Mouse (Mus musculus) hindbrain, embryonic 14.5 days (tissue): ENCODE measurements around the gene Olfr459. TPM values are rescaled to one million over a fixed set of nuclear protein-coding genes. Genes with fewer than 3 reads are reported as not detected.

Experiments used
- ATAC-seq: fragments of 200-750 bp; cut with Nextera tagmentation; 2 replicates; pipeline ENCODE4 v1.8.0; 2017; ENCODE audit warnings: moderate number of reproducible peaks, mild to moderate bottlenecking, moderate TSS enrichment, moderate library complexity; ENCODE audit not compliant: low FRiP score
- DNase-seq: peaks from one replicate; pipeline ENCODE4 v3.0.0-alpha.2; 2015; ENCODE audit warnings: low spot score
- H3K27ac ChIP-seq: fragments of 300-500 bp; sonication (generic); 2 replicates; pipeline ENCODE4 v1.5.1; 2014; ENCODE audit warnings: mild to moderate bottlenecking, moderate library complexity
- H3K27me3 ChIP-seq: fragments of 300-500 bp; sonication (generic); 2 replicates; pipeline ENCODE4 v1.6.1; 2014; ENCODE audit warnings: mild to moderate bottlenecking, low read length, mixed read lengths; ENCODE audit not compliant: control insufficient read depth, insufficient read depth
- H3K36me3 ChIP-seq: fragments of 300-500 bp; sonication (generic); replicated peaks from 2 replicates; pipeline ENCODE4 v1.6.1; 2014; ENCODE audit not compliant: control insufficient read depth, insufficient read depth
- H3K4me1 ChIP-seq: fragments of 300-500 bp; sonication (generic); replicated peaks from 2 replicates; pipeline ENCODE4 v1.6.1; 2014; ENCODE audit warnings: antibody characterized with exemption, low read length, mixed read lengths; ENCODE audit not compliant: control insufficient read depth, insufficient read depth
- H3K4me2 ChIP-seq: fragments of 300-500 bp; sonication (generic); replicated peaks from 2 replicates; pipeline ENCODE4 v1.6.1; 2014; ENCODE audit warnings: mild to moderate bottlenecking, moderate library complexity
- H3K4me3 ChIP-seq: fragments of 300-500 bp; sonication (generic); replicated peaks from 2 replicates; pipeline ENCODE4 v1.5.1; 2014; ENCODE audit warnings: mild to moderate bottlenecking, low read length
- H3K9ac ChIP-seq: fragments of 300-500 bp; sonication (generic); 2 replicates; pipeline ENCODE4 v1.6.1; 2014
- H3K9me3 ChIP-seq: fragments of 300-500 bp; sonication (generic); 2 replicates; pipeline ENCODE4 v1.6.1; 2016; ENCODE audit warnings: low read length; ENCODE audit not compliant: control insufficient read depth
- WGBS: fragments of 180-500 bp; shearing (Covaris S2); extraction: QIAGEN DNeasy Blood & Tissue Kit; methylation state at CpG from one replicate; pipeline ENCODE4 v1.1.7; 2014; 5-methylcytosine and 5-hydroxymethylcytosine counted together
- polyA plus RNA-seq: library from polyadenylated mRNA; unstranded; fragments of >200 nt; fragmentation: Nextera tagmentation; extraction: Ambion mirVana; gene quantifications from 2 replicates; pipeline ENCODE4 v1.2.1, GENCODE M21; 2014

Olfr459 gene
- not detected in 2 replicates for polyA plus RNA-seq

GRCm38 (mm10) chr6:41775077-41775476, at the start of gene Olfr459:
TSS of gene Olfr459 (minus strand) at chr6:41775177.
- Histone ChIP-seq H3K27me3 (no peaks in the 10 kb centered on the region), H3K36me3 (no peaks in the 10 kb centered on the region), H3K4me2 (no peak within 1 kb of the TSS), H3K4me1 (no peaks in the 10 kb centered on the region), H3K9ac (no peak within 1 kb of the TSS), H3K9me3 (no peaks in the 10 kb centered on the region), H3K27ac (no peak within 1 kb of the TSS), H3K4me3 (no peak within 1 kb of the TSS)
- no peak for ATAC-seq
- WGBS, result 90% methylated on average over 7 of the region's 7 CpGs
- no peak for DNase-seq

- Histone ChIP-seq H3K4me2 (no peak overlapping the region), H3K4me1 (no peaks in the 10 kb centered on the region), H3K36me3 (no peaks in the 10 kb centered on the region), H3K9me3 (no peaks in the 10 kb centered on the region), H3K27ac (no peak overlapping the region), H3K4me3 (no peak overlapping the region), H3K9ac (no peak overlapping the region), H3K27me3 (no peaks in the 10 kb centered on the region)
- DNase-seq, result no peak
- ATAC-seq, result no peak
These were observed 49.1 kb upstream of the Olfr459 start for GRCm38 (mm10) chr6:41824086-41824485.

GRCm38 (mm10) chr6:41786700-41787099, 11.7 kb upstream of the Olfr459 start:
- DNase-seq (no peak), ATAC-seq (no peak)
- no peaks in the 10 kb centered on the region for H3K9me3 ChIP-seq
- H3K4me2 ChIP-seq, result no peak overlapping the region
- H3K4me1 ChIP-seq, result no peaks in the 10 kb centered on the region
- no peaks in the 10 kb centered on the region for H3K36me3 ChIP-seq
- H3K4me3 ChIP-seq, result no peak overlapping the region
- WGBS, result 89% methylated on average over 2 of the region's 2 CpGs
- no peaks in the 10 kb centered on the region for H3K27me3 ChIP-seq
- H3K27ac ChIP-seq, result no peak overlapping the region
- no peak overlapping the region for H3K9ac ChIP-seq

- Histone ChIP-seq H3K4me1 (no peaks in the 10 kb centered on the region), H3K4me3 (no peak overlapping the region), H3K9me3 (no peaks in the 10 kb centered on the region), H3K36me3 (no peaks in the 10 kb centered on the region), H3K27ac (no peak overlapping the region), H3K4me2 (no peak overlapping the region), H3K9ac (no peak overlapping the region), H3K27me3 (no peaks in the 10 kb centered on the region)
- ATAC-seq (no peak), DNase-seq (no peak)
- 81% methylated on average over 6 of the region's 6 CpGs for WGBS
These were observed 744 bp upstream of the Olfr459 start for GRCm38 (mm10) chr6:41775721-41776120.

GRCm38 (mm10) chr6:41769872-41770271, 5.1 kb downstream of the Olfr459 start:
- Histone ChIP-seq H3K4me3 (no peak overlapping the region), H3K9me3 (no peaks in the 10 kb centered on the region), H3K4me1 (no peaks in the 10 kb centered on the region), H3K27me3 (no peaks in the 10 kb centered on the region), H3K36me3 (no peaks in the 10 kb centered on the region), H3K27ac (no peak overlapping the region), H3K9ac (no peak overlapping the region), H3K4me2 (no peak overlapping the region)
- 86% methylated on average over 1 of the region's 1 CpGs for WGBS
- DNase-seq, result no peak
- no peak for ATAC-seq

GRCm38 (mm10) chr6:41764306-41764705, 10.7 kb downstream of the Olfr459 start:
- ATAC-seq, result no peak
- H3K36me3 ChIP-seq, result no peaks in the 10 kb centered on the region
- H3K4me1 ChIP-seq, result no peaks in the 10 kb centered on the region
- no peak for DNase-seq
- H3K4me3 ChIP-seq, result no peak overlapping the region
- H3K27me3 ChIP-seq, result no peaks in the 10 kb centered on the region
- no peak overlapping the region for H3K9ac ChIP-seq
- WGBS, result 87% methylated on average over 5 of the region's 5 CpGs
- H3K4me2 ChIP-seq, result no peak overlapping the region
- no peaks in the 10 kb centered on the region for H3K9me3 ChIP-seq
- H3K27ac ChIP-seq, result no peak overlapping the region

GRCm38 (mm10) chr6:41762370-41762757, 12.6 kb downstream of the Olfr459 start:
- DNase-seq (no peak), ATAC-seq (no peak)
- H3K4me1 ChIP-seq, result no peaks in the 10 kb centered on the region
- no peaks in the 10 kb centered on the region for H3K27me3 ChIP-seq
- H3K27ac ChIP-seq, result no peak overlapping the region
- H3K4me2 ChIP-seq, result no peak overlapping the region
- no peak overlapping the region for H3K9ac ChIP-seq
- WGBS, result 83% methylated on average over 1 of the region's 1 CpGs
- no peaks in the 10 kb centered on the region for H3K9me3 ChIP-seq
- no peak overlapping the region for H3K4me3 ChIP-seq
- no peaks in the 10 kb centered on the region for H3K36me3 ChIP-seq

GRCm38 (mm10) chr6:41761702-41762369, 13.1 kb downstream of the Olfr459 start:
- 9% methylated on average over 1 of the region's 1 CpGs for WGBS
- Histone ChIP-seq H3K27me3 (no peaks in the 10 kb centered on the region), H3K9ac (no peak overlapping the region), H3K4me2 (no peak overlapping the region), H3K9me3 (no peaks in the 10 kb centered on the region), H3K36me3 (no peaks in the 10 kb centered on the region), H3K4me1 (no peaks in the 10 kb centered on the region), H3K4me3 (no peak overlapping the region), H3K27ac (no peak overlapping the region)
- DNase-seq, result peak; percentile 87
- peak; percentile 92 for ATAC-seq

GRCm38 (mm10) chr6:41759618-41760017, 15.4 kb downstream of the Olfr459 start:
- Histone ChIP-seq H3K4me2 (no peak overlapping the region), H3K9ac (no peak overlapping the region), H3K4me1 (no peaks in the 10 kb centered on the region), H3K27me3 (no peaks in the 10 kb centered on the region), H3K27ac (no peak overlapping the region), H3K36me3 (no peaks in the 10 kb centered on the region), H3K9me3 (no peaks in the 10 kb centered on the region), H3K4me3 (no peak overlapping the region)
- ATAC-seq (no peak), DNase-seq (no peak)
- 90% methylated on average over 2 of the region's 2 CpGs for WGBS

- Histone ChIP-seq H3K9ac (no peak overlapping the region), H3K4me3 (no peak overlapping the region), H3K4me2 (no peak overlapping the region), H3K36me3 (no peaks in the 10 kb centered on the region), H3K9me3 (no peaks in the 10 kb centered on the region), H3K27ac (no peak overlapping the region), H3K27me3 (no peaks in the 10 kb centered on the region), H3K4me1 (no peaks in the 10 kb centered on the region)
- DNase-seq (no peak), ATAC-seq (no peak)
- 81% methylated on average over 1 of the region's 1 CpGs for WGBS
These were observed 16.6 kb downstream of the Olfr459 start for GRCm38 (mm10) chr6:41758421-41758820.
